In genomic region chr2:23040001-23040646, GRCm38 (mm10) we compare ENCODE assay signal across 8 mouse cellular contexts. TPM values are rescaled to one million over a fixed set of nuclear protein-coding genes. Genes with fewer than 3 reads are reported as not detected.
DNase-seq lines count a peak whose midpoint lies in the region; ATAC-seq lines count a peak whose summit lies in the region.

Abi1 (minus strand) TSS chr2:23040241.

- peak within 1 kb of the TSS; percentile 71 for H3K4me2 ChIP-seq in hindbrain, embryonic 16.5 days (ENCODE audit: low read length)

- H3K79me2 ChIP-seq in macrophage (ENCODE audit: inconsistent target): peaks cover 44% of the 10 kb centered on the region

- peak within 1 kb of the TSS; percentile 95 for H3K27ac ChIP-seq in hindbrain, embryonic 16.5 days (ENCODE audit: low read depth, low read length)
- H3K27ac ChIP-seq in macrophage: peak within 1 kb of the TSS; percentile 96

- H3K9ac ChIP-seq in hindbrain, embryonic 16.5 days (ENCODE audit: low read depth, low read length): peak within 1 kb of the TSS; percentile 97

- H3K4me1 ChIP-seq in hindbrain, embryonic 16.5 days (ENCODE audit: control insufficient read depth, insufficient read depth, low read depth, low read length): peaks cover 11% of the 10 kb centered on the region

- H3K9me3 ChIP-seq in hindbrain, embryonic 16.5 days (ENCODE audit: control insufficient read depth, low read length): no peaks in the 10 kb centered on the region

- no peaks in the 10 kb centered on the region for H3K36me3 ChIP-seq in hindbrain, embryonic 16.5 days (ENCODE audit: control insufficient read depth, insufficient read depth, low read length)
- no peaks in the 10 kb centered on the region for H3K36me3 ChIP-seq in macrophage (ENCODE audit: inconsistent target)

- peak within 1 kb of the TSS; percentile 100 for H3K4me3 ChIP-seq in hindbrain, embryonic 16.5 days (ENCODE audit: low read length)
- H3K4me3 ChIP-seq in macrophage (ENCODE audit: inconsistent target): peak within 1 kb of the TSS; percentile 98

- 2% methylated on average over 24 of the region's 24 CpGs for WGBS in hindbrain, embryonic 16.5 days
- 2% methylated on average over 21 of the region's 24 CpGs for WGBS in macrophage (ENCODE audit: missing documents)

- peak; percentile 98 for DNase-seq in ZHBTc4 (ENCODE audit: low read depth, low spot score)
- peak; percentile 80 to 87 for DNase-seq in cerebellum, postnatal 4 days (ENCODE audit: low spot score in 2 of 2)
- DNase-seq in gastrocnemius, adult 18-20 months (ENCODE audit: low spot score): peak; percentile 96
- peak; percentile 88 to 93 for DNase-seq in left cerebral cortex, adult 18-20 months (ENCODE audit: low spot score in 2 of 2)
- DNase-seq in right cerebral cortex, postnatal 10 days (ENCODE audit: low spot score in 2 of 2): peak; percentile 95 to 97
- peak; percentile 88 to 89 for DNase-seq in urinary bladder, postnatal 4 days (ENCODE audit: low spot score in 2 of 2)

- ATAC-seq in hindbrain, embryonic 16.5 days: peak; percentile 97

- no peaks in the 10 kb centered on the region for H3K27me3 ChIP-seq in hindbrain, embryonic 16.5 days (replicated peaks; ENCODE audit: control insufficient read depth, insufficient read depth, low read length)

RNA-seq across cellular contexts. Expression of gene Abi1, which starts in this region (rescaled TPM):
- total RNA-seq in gastrocnemius, adult 18-20 months (2021): 10 to 100 TPM; 17.4 to 22.4 TPM
- polyA plus RNA-seq in hindbrain, embryonic 16.5 days (2015; fragmentation: Nextera tagmentation; extraction: Ambion mirVana): 63.1 and 64.8 TPM in 2 replicates
- total RNA-seq in left cerebral cortex, adult 18-20 months (2021): 100 to 1,000 TPM; 142 to 146 TPM
- total RNA-seq in macrophage (2018; cell fraction: chromatin; rRNA removed): 100 to 1,000 TPM; 117 to 683 (median 226) TPM
- total RNA-seq in macrophage (2018; cell fraction: cytosol; rRNA removed): 100 to 1,000 TPM; 113 to 270 (median 156) TPM
- total RNA-seq in macrophage (2018; cell fraction: nucleus; rRNA removed): 100 to 1,000 TPM; 146 to 571 (median 198) TPM
- 113 to 184 TPM (median 141 TPM) in 3 replicates for polyA plus RNA-seq in macrophage (2018)

Comparison
In these comparisons a context has a peak if more than half of its experiments do, and no peak if none do; other contexts are left out.
1. Peak in every context shown above with its lines: DNase-seq, ATAC-seq, H3K4me3 ChIP-seq and H3K27ac ChIP-seq.
2. RNA of gene Abi1 (total RNA-seq): 142 to 146 TPM in left cerebral cortex, adult 18-20 months; 17.4 to 22.4 TPM in gastrocnemius, adult 18-20 months; every median in the first group is over 4 times any median in the second.